Mouse (Mus musculus) G1E (cell line): ENCODE data around the gene Rprd1b. TPM values are rescaled to one million over a fixed set of nuclear protein-coding genes. Genes with fewer than 3 reads are reported as not detected.

Experiments used
- ATAC-seq: 2 replicates; pipeline ENCODE4 v1.8.0; 2016; ENCODE audit warnings: mild to moderate bottlenecking; ENCODE audit not compliant: insufficient number of reproducible peaks, poor library complexity, low FRiP score, severe bottlenecking; ENCODE audit errors: extremely low read depth
- DNase-seq: peaks from one replicate; pipeline ENCODE4 v3.0.0; 2012; ENCODE audit warnings: low spot score
- H3K27me3 ChIP-seq: 2 replicates; pipeline ENCODE4 v1.6.1; 2012; ENCODE audit warnings: mild to moderate bottlenecking, low read length, inconsistent platforms; ENCODE audit not compliant: insufficient read depth
- H3K36me3 ChIP-seq: replicated peaks from 2 replicates; pipeline ENCODE3; 2012; ENCODE audit warnings: mild to moderate bottlenecking, inconsistent platforms
- H3K4me1 ChIP-seq: 2 replicates; pipeline ENCODE4 v1.6.1; 2012; ENCODE audit warnings: low read depth, low read length, inconsistent platforms, mixed read lengths; ENCODE audit not compliant: insufficient read depth
- H3K4me3 ChIP-seq: 2 replicates; pipeline ENCODE4 v1.5.1; 2012; ENCODE audit warnings: low read depth, mild to moderate bottlenecking, inconsistent platforms, low read length, moderate library complexity, mixed read lengths
- H3K9me3 ChIP-seq: replicated peaks from 2 replicates; pipeline ENCODE4 v1.6.1; 2012; ENCODE audit warnings: inconsistent platforms
- CTCF ChIP-seq: IDR thresholded peaks from 2 replicates; pipeline ENCODE4 v1.5.1; 2012; ENCODE audit warnings: low read depth, low read length, inconsistent platforms, mixed read lengths
- GATA1 ChIP-seq: IDR thresholded peaks from 2 replicates; pipeline ENCODE4 v1.6.1; 2012; ENCODE audit warnings: borderline replicate concordance, low read length, inconsistent platforms, mixed read lengths
- GATA2 ChIP-seq: IDR thresholded peaks from 2 replicates; pipeline ENCODE4 v1.6.1; 2012; ENCODE audit warnings: low read depth, low read length, inconsistent platforms, borderline replicate concordance
- POLR2AphosphoS5 ChIP-seq: IDR thresholded peaks from 2 replicates; pipeline ENCODE4 v1.6.1; 2012; ENCODE audit warnings: low read depth, low read length, inconsistent platforms; ENCODE audit not compliant: insufficient replicate concordance
- TAL1 ChIP-seq: conservative IDR thresholded peaks from 2 replicates; pipeline ENCODE4 v1.6.1; 2012; ENCODE audit warnings: low read depth, low read length, inconsistent platforms, mixed read lengths
- polyA plus RNA-seq: library from polyadenylated mRNA; stranded (reverse); fragments of >175 nt; gene quantifications from 2 replicates; pipeline ENCODE4 v1.2.3, GENCODE M21; 2012
- total RNA-seq, 2 experiments: library from RNA; stranded (forward) in 1 of 2; stranded (reverse) in 1 of 2; fragments of 200-1000 nt in 1 of 2; fragments of >200 nt in 1 of 2; fragmentation: Nextera tagmentation in 1 of 2; gene quantifications; 2 replicates each; pipeline ENCODE4 v1.2.3; 2014 to 2017

Rprd1b gene
- total and polyA plus RNA-seq, 3 experiments, result 28.7 to 37.9 (median 36.2) TPM

- TF ChIP-seq GATA2, result no peak
- no peak for TF ChIP-seq CTCF
- TF ChIP-seq TAL1, result no peak
- no peak for TF ChIP-seq GATA1
- TF ChIP-seq POLR2AphosphoS5, result no peak
- ATAC-seq (no peak), DNase-seq (no peak)
- peaks cover 94% of the 10 kb centered on the region for H3K36me3 ChIP-seq
- H3K9me3 ChIP-seq, result no peaks in the 10 kb centered on the region
- H3K27me3 ChIP-seq, result no peaks in the 10 kb centered on the region
- peaks cover 21% of the 10 kb centered on the region for H3K4me1 ChIP-seq
- H3K4me3 ChIP-seq, result no peak overlapping the region
Observed at GRCm38 (mm10) chr2:158063036-158063435, 34.7 kb downstream of the Rprd1b start.

- ATAC-seq (no peak), DNase-seq (no peak)
- no peaks in the 10 kb centered on the region for H3K9me3 ChIP-seq
- no peak overlapping the region for H3K4me3 ChIP-seq
- peaks cover 14% of the 10 kb centered on the region for H3K4me1 ChIP-seq
- H3K36me3 ChIP-seq, result peaks cover 85% of the 10 kb centered on the region
- TF ChIP-seq CTCF (no peak), GATA1 (no peak), TAL1 (no peak), GATA2 (no peak), POLR2AphosphoS5 (no peak)
- no peaks in the 10 kb centered on the region for H3K27me3 ChIP-seq
Observed at GRCm38 (mm10) chr2:158064571-158065048, 36.3 kb downstream of the Rprd1b start.

DNA sequence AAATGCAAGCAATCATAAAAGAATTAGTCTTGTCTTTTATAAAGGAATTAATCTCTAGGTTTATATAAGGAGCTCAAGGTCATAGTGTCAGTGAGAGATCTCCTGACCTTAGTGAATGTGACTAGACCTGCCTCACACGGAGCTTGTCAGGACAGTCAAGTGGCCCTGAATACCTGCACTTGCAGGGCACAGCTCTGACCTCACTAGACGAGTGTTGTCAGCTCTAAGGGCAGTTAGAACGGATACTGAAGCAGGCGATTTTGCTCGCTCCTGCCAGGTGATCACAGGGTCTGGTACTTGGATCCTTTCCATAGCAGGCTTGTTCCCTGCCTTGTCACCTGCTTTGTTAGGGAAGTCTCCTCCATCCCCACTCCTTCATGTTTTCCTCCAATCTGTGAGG is 36.8 kb downstream of the Rprd1b start:
- ATAC-seq, result no peak
- DNase-seq, result no peak
- peaks cover 9% of the 10 kb centered on the region for H3K4me1 ChIP-seq
- no peaks in the 10 kb centered on the region for H3K9me3 ChIP-seq
- no peak overlapping the region for H3K4me3 ChIP-seq
- no peaks in the 10 kb centered on the region for H3K27me3 ChIP-seq
- TF ChIP-seq GATA2, result no peak
- no peak for TF ChIP-seq GATA1
- TF ChIP-seq TAL1, result no peak
- no peak for TF ChIP-seq CTCF
- H3K36me3 ChIP-seq, result peaks cover 83% of the 10 kb centered on the region

DNA sequence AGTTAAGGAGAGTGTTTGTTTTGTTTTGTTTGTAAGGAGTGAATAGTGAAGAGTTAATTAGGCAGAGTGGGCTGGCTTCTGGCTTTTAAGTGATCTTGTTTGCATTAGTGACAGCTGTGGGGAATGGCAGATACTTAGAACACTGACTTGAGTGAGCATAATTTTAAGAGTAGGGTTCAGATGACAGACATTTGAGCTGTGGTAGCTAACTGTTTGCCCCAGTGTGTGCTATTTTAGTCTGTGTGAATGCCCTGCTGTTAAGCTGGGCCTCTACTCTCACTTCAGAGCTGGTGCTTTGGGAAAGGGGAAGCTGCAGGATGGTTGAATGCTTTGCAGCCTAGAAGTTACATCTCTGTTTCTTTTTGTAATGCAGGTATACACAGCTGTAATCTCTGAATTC is 38.2 kb downstream of the Rprd1b start:
- TF ChIP-seq GATA2, result no peak
- no peak for TF ChIP-seq POLR2AphosphoS5
- TF ChIP-seq CTCF, result no peak
- no peak for TF ChIP-seq TAL1
- TF ChIP-seq GATA1, result no peak
- peaks cover 83% of the 10 kb centered on the region for H3K36me3 ChIP-seq
- DNase-seq, result no peak
- H3K4me3 ChIP-seq, result no peak overlapping the region
- ATAC-seq, result no peak
- no peaks in the 10 kb centered on the region for H3K27me3 ChIP-seq
- H3K4me1 ChIP-seq, result peaks cover 8% of the 10 kb centered on the region
- no peaks in the 10 kb centered on the region for H3K9me3 ChIP-seq

DNA sequence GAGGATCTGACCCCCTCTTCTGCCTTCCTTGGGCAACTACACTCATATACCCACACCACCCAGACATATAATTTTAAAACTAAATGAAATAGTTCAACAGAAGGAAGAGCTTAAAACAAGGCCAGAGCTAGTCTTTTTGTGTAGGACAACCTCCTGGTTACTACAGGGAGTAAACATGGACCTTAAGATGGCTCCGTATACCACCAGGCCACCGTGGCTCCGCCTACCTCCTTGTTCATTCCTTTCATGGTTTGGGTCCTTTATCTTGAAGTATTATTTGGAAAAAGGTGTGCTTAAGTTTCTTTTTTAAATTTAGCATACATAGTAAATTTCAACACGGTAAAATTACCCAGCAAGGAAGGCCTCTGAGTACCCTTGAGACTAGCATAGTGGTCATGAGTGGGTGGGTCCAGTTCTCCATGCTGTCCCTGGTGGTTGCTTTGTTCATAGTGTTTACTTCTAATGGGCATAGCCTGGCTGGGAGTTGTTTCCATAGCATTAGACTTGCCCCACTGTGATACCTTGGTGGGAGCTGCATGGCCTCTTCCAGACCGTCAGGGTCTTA is 39.0 kb downstream of the Rprd1b start:
- ATAC-seq (no peak), DNase-seq (no peak)
- Histone ChIP-seq H3K4me1 (peaks cover 8% of the 10 kb centered on the region), H3K27me3 (no peaks in the 10 kb centered on the region), H3K9me3 (no peaks in the 10 kb centered on the region), H3K36me3 (peaks cover 83% of the 10 kb centered on the region), H3K4me3 (no peak overlapping the region)
- TF ChIP-seq CTCF (no peak), TAL1 (no peak), POLR2AphosphoS5 (no peak), GATA1 (no peak), GATA2 (no peak)

- no peak for ATAC-seq
- Histone ChIP-seq H3K4me3 (no peak overlapping the region), H3K27me3 (no peaks in the 10 kb centered on the region), H3K36me3 (peaks cover 85% of the 10 kb centered on the region), H3K9me3 (no peaks in the 10 kb centered on the region), H3K4me1 (peaks cover 8% of the 10 kb centered on the region)
- no peak for DNase-seq
- TF ChIP-seq GATA1 (no peak), GATA2 (no peak), TAL1 (no peak), CTCF (no peak), POLR2AphosphoS5 (no peak)
Observed at GRCm38 (mm10) chr2:158068444-158068971, 40.2 kb downstream of the Rprd1b start.
